Mouse (Mus musculus) embryonic fibroblast, embryonic 13.5 days (primary cell): ENCODE data around the gene Tnfrsf21.

Experiments used
- CTCF ChIP-seq: IDR thresholded peaks from 2 replicates; pipeline ENCODE4 v1.5.1; 2011; ENCODE audit warnings: mild to moderate bottlenecking, control low read depth, low read length, moderate library complexity, borderline replicate concordance; ENCODE audit not compliant: insufficient read depth
- POLR2A ChIP-seq: IDR thresholded peaks from 2 replicates; pipeline ENCODE4 v1.6.1; 2011; ENCODE audit warnings: low read depth, mild to moderate bottlenecking, control low read depth, low read length, moderate library complexity

DNA sequence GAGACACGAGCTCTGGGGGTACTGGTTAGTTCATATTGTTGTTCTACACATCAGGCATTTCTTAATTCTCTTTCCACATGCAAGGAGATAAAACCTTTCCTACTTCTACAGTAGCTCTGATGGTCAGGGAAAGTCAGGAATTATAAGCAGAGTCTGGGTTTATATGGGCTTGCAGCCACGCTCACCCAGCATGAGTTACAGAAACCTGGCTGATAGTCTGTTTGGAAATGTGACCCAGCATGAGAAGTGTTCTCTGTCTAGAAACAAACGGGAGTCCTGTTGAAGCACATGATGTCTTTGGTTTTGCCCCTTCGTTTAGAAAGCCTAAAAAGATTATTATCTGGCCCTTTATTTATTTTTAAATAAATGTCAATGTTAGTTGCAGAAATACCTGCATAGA, 118.6 kb downstream of the Tnfrsf21 start:
- TF ChIP-seq CTCF: no peak
- TF ChIP-seq POLR2A: no peak
